Mouse (Mus musculus): ENCODE results near the gene Mns1.

GRCm38 (mm10) chr9:72404446-72404845 lies 33.4 kb upstream of the Mns1 start:
- no peak for TF ChIP-seq CTCF (IDR thresholded peaks at IDR 0.05; ENCODE audit: low read depth)
- no peak for TF ChIP-seq EP300 (IDR thresholded peaks at IDR 0.05; ENCODE audit: low read depth)
